Mouse (Mus musculus): ENCODE measurements around the gene Pknox2.

Gene Pknox2

DNA sequence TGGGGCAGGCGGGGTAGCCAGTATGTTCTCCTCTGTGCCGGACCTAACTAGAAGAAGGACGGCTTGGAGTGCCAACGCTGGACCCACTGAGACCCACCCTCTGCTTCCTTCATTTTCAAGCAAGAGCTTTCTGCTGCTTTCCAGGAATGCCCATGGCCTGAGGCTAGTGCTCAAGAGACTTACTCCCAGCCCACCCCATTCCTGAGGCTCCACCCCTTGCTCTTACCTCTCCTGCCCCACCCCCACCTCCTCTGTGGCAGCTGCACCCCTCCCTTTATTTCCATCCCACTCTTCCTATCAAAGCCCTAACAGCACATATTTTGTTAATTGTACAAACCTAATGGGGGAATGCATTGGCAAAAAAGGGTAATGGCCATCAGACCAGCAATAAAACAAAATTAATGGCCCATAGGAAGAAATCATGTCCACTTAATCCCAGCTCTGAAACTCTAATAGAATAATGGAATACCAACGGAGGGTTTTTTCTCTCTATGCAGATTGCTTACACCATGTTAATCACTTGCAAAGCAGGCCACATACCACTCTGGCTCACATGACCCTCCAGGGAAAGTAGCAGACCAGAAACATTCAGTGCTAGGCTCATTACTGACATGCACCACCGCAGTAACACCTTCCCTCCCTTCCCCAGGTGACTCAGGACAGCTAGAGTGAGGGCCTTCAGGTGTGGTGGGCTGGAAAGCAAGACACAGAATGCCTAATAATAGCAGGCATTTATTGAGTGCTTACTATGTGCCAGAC lies 57.1 kb downstream of the Pknox2 start:
- Histone ChIP-seq H3K4me3 (replicated peaks; ENCODE audit: low read length) (peak overlapping the region; percentile 35), H3K36me3 (ENCODE audit: insufficient read depth, low read length) (no peaks in the 10 kb centered on the region), H3K4me1 (replicated peaks; ENCODE audit: low read depth, low read length) (peaks cover 50% of the 10 kb centered on the region), H3K27me3 (ENCODE audit: insufficient read depth, low read length) (peaks cover 6% of the 10 kb centered on the region; the same call in 1 of the 2 replicates), H3K9me3 (ENCODE audit: low read length) (no peaks in the 10 kb centered on the region)
- TF ChIP-seq POU5F1 (IDR thresholded peaks at IDR 0.05; ENCODE audit: borderline replicate concordance, low read length) (no peak), NANOG (IDR thresholded peaks at IDR 0.05; ENCODE audit: borderline replicate concordance, low read length) (peak; percentile 68)

DNA sequence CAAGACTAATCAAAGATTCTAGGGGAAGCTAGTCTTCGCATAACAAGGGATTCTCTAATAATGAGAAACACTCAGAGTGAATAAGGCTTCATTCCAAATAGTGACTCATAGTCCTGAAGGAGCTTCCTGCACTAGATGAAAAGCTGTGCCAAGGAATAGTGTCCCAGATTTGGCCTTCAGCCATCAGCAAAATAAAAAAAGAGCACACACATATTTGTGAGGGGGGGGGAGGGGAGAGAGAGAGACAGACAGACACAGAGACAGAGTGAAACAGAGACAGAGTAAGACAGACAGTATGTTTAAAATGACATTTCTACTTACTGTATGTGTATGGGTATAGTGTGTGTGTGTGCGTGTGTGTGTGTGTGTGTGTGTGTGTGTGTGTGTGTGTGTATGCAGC lies 61.8 kb downstream of the Pknox2 start:
- Histone ChIP-seq H3K27me3 (ENCODE audit: insufficient read depth, low read length) (peaks cover 13% of the 10 kb centered on the region), H3K36me3 (ENCODE audit: insufficient read depth, low read length) (no peaks in the 10 kb centered on the region), H3K4me1 (replicated peaks; ENCODE audit: low read depth, low read length) (peaks cover 26% of the 10 kb centered on the region), H3K9me3 (ENCODE audit: low read length) (no peaks in the 10 kb centered on the region), H3K4me3 (replicated peaks; ENCODE audit: low read length) (no peak overlapping the region)
- TF ChIP-seq CTCF (conservative IDR thresholded peaks at IDR 0.05; ENCODE audit: low read length) (no peak), POU5F1 (IDR thresholded peaks at IDR 0.05; ENCODE audit: borderline replicate concordance, low read length) (no peak), NANOG (IDR thresholded peaks at IDR 0.05; ENCODE audit: borderline replicate concordance, low read length) (no peak)

DNA sequence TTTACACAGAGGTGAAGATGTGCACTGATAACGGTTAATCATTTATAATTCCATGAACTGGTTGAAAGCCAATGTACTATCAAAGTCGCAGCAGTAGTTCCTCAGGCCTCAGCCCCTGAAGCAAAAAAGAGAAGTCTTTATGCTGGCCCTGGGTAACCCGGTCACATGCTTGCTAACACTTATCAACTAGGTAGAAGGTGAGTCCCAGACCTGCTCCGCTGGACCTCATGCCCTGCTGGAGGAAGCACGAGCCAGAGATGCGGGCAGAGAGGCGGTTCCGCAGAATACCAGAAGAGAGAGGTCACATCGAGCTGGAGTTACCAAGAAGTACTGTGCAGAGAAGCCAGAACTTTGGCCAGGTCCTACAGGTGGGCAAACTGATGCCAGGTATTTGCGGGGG lies 65.0 kb downstream of the Pknox2 start:
- Histone ChIP-seq H3K4me3 (replicated peaks; ENCODE audit: low read length) (no peak overlapping the region), H3K4me1 (replicated peaks; ENCODE audit: low read depth, low read length) (peaks cover 7% of the 10 kb centered on the region), H3K27me3 (ENCODE audit: insufficient read depth, low read length) (peaks cover 13% of the 10 kb centered on the region), H3K9me3 (ENCODE audit: low read length) (no peaks in the 10 kb centered on the region), H3K36me3 (ENCODE audit: insufficient read depth, low read length) (no peaks in the 10 kb centered on the region)
- no peak for TF ChIP-seq POU5F1 (IDR thresholded peaks at IDR 0.05; ENCODE audit: borderline replicate concordance, low read length)
- no peak for TF ChIP-seq CTCF (conservative IDR thresholded peaks at IDR 0.05; ENCODE audit: low read length)
- no peak for TF ChIP-seq NANOG (IDR thresholded peaks at IDR 0.05; ENCODE audit: borderline replicate concordance, low read length)

DNA sequence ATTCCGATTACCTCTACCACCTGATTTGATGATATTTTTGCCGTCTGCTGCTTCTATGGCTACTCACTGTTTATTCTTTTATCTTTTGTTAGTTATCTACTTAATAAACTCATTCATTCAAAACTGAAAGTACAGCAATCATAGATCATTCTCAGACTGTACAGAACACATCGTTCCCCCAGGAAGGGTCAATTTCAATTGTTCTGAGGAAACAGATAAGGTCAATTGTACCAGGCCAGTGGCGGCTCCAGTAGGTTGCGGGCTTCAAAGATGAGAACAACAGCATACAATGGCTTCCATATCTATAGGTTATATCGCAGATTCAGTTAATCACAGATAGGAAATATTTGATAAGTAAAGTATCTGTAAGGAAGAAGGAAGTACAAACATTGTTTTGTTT lies 66.9 kb downstream of the Pknox2 start:
- Histone ChIP-seq H3K4me1 (replicated peaks; ENCODE audit: low read depth, low read length) (peaks cover 20% of the 10 kb centered on the region), H3K9me3 (ENCODE audit: low read length) (no peaks in the 10 kb centered on the region)
- TF ChIP-seq CTCF (conservative IDR thresholded peaks at IDR 0.05; ENCODE audit: low read length) = no peak
- no peak for TF ChIP-seq POU5F1 (IDR thresholded peaks at IDR 0.05; ENCODE audit: borderline replicate concordance, low read length)
- TF ChIP-seq NANOG (IDR thresholded peaks at IDR 0.05; ENCODE audit: borderline replicate concordance, low read length) = no peak

DNA sequence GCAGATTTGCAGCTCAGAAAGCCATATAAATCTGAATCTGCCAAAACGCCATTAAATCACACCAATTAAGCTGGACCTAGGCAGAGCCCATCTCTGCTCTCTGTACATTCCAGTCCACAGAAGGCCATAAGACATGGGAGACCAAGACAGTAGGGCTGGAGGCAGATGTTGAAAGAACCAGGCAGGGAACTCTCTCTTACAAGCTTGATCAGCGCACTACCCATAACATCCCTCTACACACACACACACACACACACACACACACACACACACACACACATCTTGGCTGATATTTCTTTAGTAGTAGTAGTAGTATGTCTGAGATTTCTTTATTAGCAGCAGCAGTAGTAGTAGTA lies 70.2 kb downstream of the Pknox2 start:
- H3K36me3 ChIP-seq (ENCODE audit: insufficient read depth, low read length) = no peaks in the 10 kb centered on the region
- no peak for TF ChIP-seq POU5F1 (IDR thresholded peaks at IDR 0.05; ENCODE audit: borderline replicate concordance, low read length)
- H3K9me3 ChIP-seq (ENCODE audit: low read length) = no peaks in the 10 kb centered on the region
- H3K27me3 ChIP-seq (ENCODE audit: insufficient read depth, low read length) = peaks cover 27% of the 10 kb centered on the region
- no peak overlapping the region for H3K4me3 ChIP-seq (replicated peaks; ENCODE audit: low read length)
- H3K4me1 ChIP-seq (replicated peaks; ENCODE audit: low read depth, low read length) = peaks cover 26% of the 10 kb centered on the region

More for the DNA sequence above, 66.9 kb downstream of the Pknox2 start:
- Histone ChIP-seq H3K4me3 (replicated peaks; ENCODE audit: low read length) (no peak overlapping the region), H3K36me3 (ENCODE audit: insufficient read depth, low read length) (no peaks in the 10 kb centered on the region), H3K27me3 (ENCODE audit: insufficient read depth, low read length) (peaks cover 19% of the 10 kb centered on the region)

DNA sequence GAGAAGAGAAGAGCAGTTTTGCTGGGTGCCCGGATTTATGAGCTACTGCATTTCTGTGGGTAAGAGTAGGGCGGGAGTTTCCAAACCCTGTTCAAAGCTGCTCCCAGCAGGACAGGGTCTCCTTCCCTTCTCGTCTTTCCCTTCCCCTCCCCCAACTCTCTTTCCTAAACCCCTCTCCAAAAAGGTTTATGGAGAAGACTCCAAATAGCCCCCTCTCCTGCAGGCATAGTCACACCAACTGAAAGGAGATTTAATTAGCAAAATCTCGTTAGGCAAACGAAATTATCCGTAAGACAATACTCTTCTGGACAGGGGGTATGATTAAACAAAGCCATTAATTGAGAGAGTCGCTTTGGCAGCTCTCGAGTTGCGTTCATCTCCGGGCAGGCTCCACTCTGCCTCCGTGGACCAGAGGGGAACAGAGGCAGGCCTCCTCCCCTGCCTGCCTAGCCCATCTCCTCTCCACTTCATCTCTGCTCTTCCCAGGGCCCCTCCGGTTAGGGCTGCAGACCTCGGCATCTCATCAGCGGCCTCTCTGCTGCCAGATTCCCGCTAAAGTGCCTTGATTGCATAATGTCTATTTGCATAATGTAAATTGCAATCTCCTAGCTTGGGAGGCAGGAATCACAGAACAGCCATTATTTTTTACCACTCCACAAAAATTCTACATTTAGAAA lies 70.7 kb downstream of the Pknox2 start:
- Histone ChIP-seq H3K9me3 (ENCODE audit: low read length) (no peaks in the 10 kb centered on the region), H3K4me3 (replicated peaks; ENCODE audit: low read length) (no peak overlapping the region), H3K27me3 (ENCODE audit: insufficient read depth, low read length) (peaks cover 26% of the 10 kb centered on the region), H3K36me3 (ENCODE audit: insufficient read depth, low read length) (no peaks in the 10 kb centered on the region), H3K4me1 (replicated peaks; ENCODE audit: low read depth, low read length) (peaks cover 27% of the 10 kb centered on the region)
- TF ChIP-seq CTCF (conservative IDR thresholded peaks at IDR 0.05; ENCODE audit: low read length) = no peak
- no peak for TF ChIP-seq NANOG (IDR thresholded peaks at IDR 0.05; ENCODE audit: borderline replicate concordance, low read length)
- no peak for TF ChIP-seq POU5F1 (IDR thresholded peaks at IDR 0.05; ENCODE audit: borderline replicate concordance, low read length)

DNA sequence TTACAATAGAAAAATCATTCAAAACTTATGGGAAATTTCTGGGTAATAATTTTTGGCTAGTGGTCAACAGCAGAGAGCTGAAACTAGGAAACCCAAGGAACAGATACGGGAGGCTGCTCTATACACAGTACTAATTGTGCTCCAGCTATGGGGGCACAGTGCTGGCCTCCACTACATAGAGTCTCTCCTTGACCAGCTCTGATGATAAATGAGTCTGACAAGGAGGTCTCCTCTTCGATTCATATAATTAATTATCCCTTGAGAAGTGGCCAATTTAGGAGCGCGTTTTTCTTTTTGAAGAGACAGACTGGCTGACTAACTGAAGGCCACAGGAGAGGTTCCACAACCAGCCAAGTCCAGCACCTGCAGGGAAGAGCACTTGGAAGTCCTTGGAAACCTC lies 71.3 kb downstream of the Pknox2 start:
- no peaks in the 10 kb centered on the region for H3K9me3 ChIP-seq (ENCODE audit: low read length)
- H3K4me3 ChIP-seq (replicated peaks; ENCODE audit: low read length) = no peak overlapping the region
- H3K27me3 ChIP-seq (ENCODE audit: insufficient read depth, low read length) = peaks cover 25% of the 10 kb centered on the region
- TF ChIP-seq CTCF (conservative IDR thresholded peaks at IDR 0.05; ENCODE audit: low read length) = no peak
- peaks cover 30% of the 10 kb centered on the region for H3K4me1 ChIP-seq (replicated peaks; ENCODE audit: low read depth, low read length)
- no peaks in the 10 kb centered on the region for H3K36me3 ChIP-seq (ENCODE audit: insufficient read depth, low read length)

DNA sequence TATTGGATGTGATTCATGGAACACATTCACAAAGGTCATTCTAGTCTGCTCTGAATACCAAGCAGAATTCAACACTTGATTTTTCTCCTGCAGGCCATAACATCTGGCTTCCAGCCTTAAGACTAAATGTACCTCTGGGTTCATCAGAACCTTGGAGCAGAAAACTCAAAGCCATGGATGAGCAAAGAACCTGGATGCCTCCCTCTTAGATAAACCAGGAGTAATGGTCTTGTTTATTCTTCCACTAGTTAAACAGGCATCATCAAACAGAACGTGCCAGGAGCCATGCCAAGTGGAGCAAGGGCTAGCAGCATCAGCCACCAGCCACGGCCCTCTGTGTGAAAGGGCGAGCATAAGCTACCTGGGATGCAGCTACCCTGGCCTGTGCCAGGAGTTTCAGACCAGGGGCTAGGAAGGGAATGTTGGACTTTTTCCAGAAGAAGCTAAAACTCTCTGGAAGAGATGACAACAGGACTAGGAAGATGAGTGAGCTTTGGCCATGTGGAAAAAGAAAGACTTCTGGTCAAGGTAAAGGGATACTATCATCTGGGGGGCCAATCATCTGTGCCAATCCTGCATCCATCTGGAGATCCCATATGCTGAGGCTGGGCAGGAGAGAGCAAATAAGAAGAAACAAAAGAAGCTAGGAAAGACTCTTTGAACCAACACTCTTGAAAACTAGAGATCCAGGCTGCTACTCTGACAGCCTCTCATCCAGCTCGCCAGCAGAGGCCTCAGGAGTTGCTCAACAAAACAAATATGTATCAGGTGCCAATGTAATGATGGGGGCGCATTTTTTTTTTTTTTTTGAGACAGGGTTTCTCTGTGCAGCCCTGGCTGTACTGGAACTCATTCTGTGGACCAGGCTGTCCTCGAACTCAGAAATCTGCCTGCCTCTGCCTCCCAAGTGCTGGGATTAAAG lies 77.6 kb downstream of the Pknox2 start:
- Histone ChIP-seq H3K4me1 (replicated peaks; ENCODE audit: low read depth, low read length) (peaks cover 34% of the 10 kb centered on the region), H3K36me3 (ENCODE audit: insufficient read depth, low read length) (no peaks in the 10 kb centered on the region), H3K27me3 (ENCODE audit: insufficient read depth, low read length) (peaks cover 23% of the 10 kb centered on the region), H3K4me3 (replicated peaks; ENCODE audit: low read length) (no peak overlapping the region), H3K9me3 (ENCODE audit: low read length) (no peaks in the 10 kb centered on the region)
- TF ChIP-seq CTCF (conservative IDR thresholded peaks at IDR 0.05; ENCODE audit: low read length) (no peak), POU5F1 (IDR thresholded peaks at IDR 0.05; ENCODE audit: borderline replicate concordance, low read length) (no peak), NANOG (IDR thresholded peaks at IDR 0.05; ENCODE audit: borderline replicate concordance, low read length) (no peak)

All from E14TG2a.4 (cell line).